Mouse (Mus musculus) liver, adult 2 months (tissue): ENCODE measurements around the gene Ccdc12.

Experiments used
- CTCF ChIP-seq: fragments of 200-500 bp; IDR thresholded peaks from 2 replicates; pipeline ENCODE4 v1.5.1; 2011; ENCODE audit warnings: low read depth, low read length, control low read depth
- POLR2A ChIP-seq: fragments of 200-500 bp; IDR thresholded peaks from 2 replicates; pipeline ENCODE4 v1.6.1; 2011; ENCODE audit warnings: low read length, control low read depth; ENCODE audit not compliant: insufficient read depth; ENCODE audit errors: extremely low read depth

DNA sequence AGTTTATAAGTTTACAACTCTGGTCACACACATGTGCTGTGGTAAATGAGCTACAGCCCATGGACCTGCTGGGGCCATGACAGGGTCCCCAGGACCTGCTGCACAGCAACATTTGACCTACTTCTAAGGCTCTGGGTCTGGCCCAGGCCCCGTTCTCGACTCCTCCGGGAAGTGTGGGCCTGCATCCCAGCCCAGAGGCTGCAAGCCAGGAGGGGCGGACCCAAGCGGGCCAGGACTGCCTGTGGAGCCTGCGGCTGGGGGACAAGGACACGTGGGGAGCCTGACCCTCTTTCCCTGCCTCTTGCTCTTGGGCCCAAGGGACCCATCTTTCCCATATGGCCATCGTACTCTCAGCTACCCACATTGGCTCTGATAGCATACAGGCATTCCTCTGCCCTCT lies 102.3 kb downstream of the Ccdc12 start:
- TF ChIP-seq CTCF (no peak), POLR2A (no peak)
